Comparison of ENCODE assay signal across 17 mouse cellular contexts in the genomic region with DNA sequence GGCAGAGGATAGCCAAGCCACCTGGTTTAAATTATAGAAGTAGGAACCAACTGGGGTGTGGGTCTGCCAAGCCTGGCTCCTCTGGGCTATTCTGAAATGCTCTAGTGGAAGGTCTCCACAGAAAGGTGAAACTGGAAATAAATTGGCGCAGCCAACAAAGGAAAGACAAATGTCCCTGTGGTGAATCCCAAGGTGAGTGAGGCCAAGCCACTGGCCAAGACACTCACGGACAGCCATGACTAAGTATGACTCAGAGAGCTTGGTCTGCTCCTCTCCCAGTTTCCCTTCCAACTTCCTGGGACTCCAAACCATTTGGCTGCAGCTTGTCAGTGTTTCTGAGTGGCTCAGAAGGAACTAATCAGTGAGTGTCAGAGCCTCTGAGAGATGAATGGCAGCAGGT.
DNase-seq lines count a peak whose midpoint lies in the region; ATAC-seq and TF ChIP-seq lines count a peak whose summit lies in the region.
"Had no signal": no experiment of that assay in that cellular context is flagged by ENCODE, and none has a peak within 500 bp of the region (broad histone marks: within the 10 kb centered on the region; RNA-seq: fewer than 3 reads in every experiment).

No protein-coding gene starts in this region.

- H3K36me3 ChIP-seq in hindbrain, embryonic 13.5 days: no peaks in the 10 kb centered on the region
- no peaks in the 10 kb centered on the region for H3K36me3 ChIP-seq in hindbrain, embryonic 10.5 days
- no peaks in the 10 kb centered on the region for H3K36me3 ChIP-seq in myocyte (ENCODE audit: control insufficient read depth, insufficient read depth)
- H3K36me3 ChIP-seq: G1E; heart, embryonic 12.5 days; limb, embryonic 12.5 days; midbrain, embryonic 12.5 days; neural tube, embryonic 12.5 days had no signal

- no peak for ATAC-seq in hindbrain, embryonic 13.5 days (ENCODE audit: low FRiP score)
- ATAC-seq: intestine, postnatal 0 days had no signal

- TF ChIP-seq POLR2A in myocyte (IDR thresholded peaks at IDR 0.05; ENCODE audit: insufficient read length, low read depth): no peak

- H3K79me2 ChIP-seq in myocyte (ENCODE audit: control insufficient read depth, insufficient read depth): no peaks in the 10 kb centered on the region

- intact Hi-C loops in heart, postnatal 10 days (cut with DNase I): no loop called here

- H3ac ChIP-seq in myocyte (ENCODE audit: control insufficient read depth, insufficient read length): no peak overlapping the region

- 0 out of 2 replicates have a peak overlapping the region, but pooled peaks have one; percentile 4 for H3K27ac ChIP-seq in hindbrain, embryonic 13.5 days
- no peak overlapping the region for H3K27ac ChIP-seq in hindbrain, embryonic 10.5 days
- H3K27ac ChIP-seq: limb, embryonic 12.5 days; midbrain, embryonic 12.5 days; neural tube, embryonic 12.5 days had no signal

- no peak overlapping the region for H3K4me3 ChIP-seq in hindbrain, embryonic 13.5 days
- no peak overlapping the region for H3K4me3 ChIP-seq in hindbrain, embryonic 10.5 days
- H3K4me3 ChIP-seq in myocyte: no peak overlapping the region
- H3K4me3 ChIP-seq: heart, embryonic 12.5 days; limb, embryonic 12.5 days; midbrain, embryonic 12.5 days; neural tube, embryonic 12.5 days had no signal

- H3K9me3 ChIP-seq in hindbrain, embryonic 13.5 days: no peaks in the 10 kb centered on the region
- no peaks in the 10 kb centered on the region for H3K9me3 ChIP-seq in hindbrain, embryonic 10.5 days
- H3K9me3 ChIP-seq: heart, embryonic 12.5 days; limb, embryonic 12.5 days; midbrain, embryonic 12.5 days; neural tube, embryonic 12.5 days had no signal

- DNase-seq in cerebellum, adult 8-10 months: peak; percentile 34
- DNase-seq in cerebellum, adult 9-11 months: no peak
- DNase-seq in hindbrain, embryonic 10.5 days (ENCODE audit: low spot score): no peak
- peak; percentile 24 for DNase-seq in adipocyte (ENCODE audit: low spot score)
- DNase-seq in lung, adult 18-20 months: no peak
- DNase-seq in heart, postnatal 10 days: no peak
- DNase-seq: gastrocnemius, postnatal 14 days; kidney, postnatal 14 days; lung, postnatal 36 days had no signal

- H3K9ac ChIP-seq in hindbrain, embryonic 13.5 days: no peak overlapping the region
- H3K9ac ChIP-seq: heart, embryonic 12.5 days; limb, embryonic 12.5 days; midbrain, embryonic 12.5 days; neural tube, embryonic 12.5 days had no signal

- no peak overlapping the region for H3K4me2 ChIP-seq in hindbrain, embryonic 13.5 days
- peak overlapping the region; percentile 26 for H3K4me2 ChIP-seq in myocyte (ENCODE audit: low read depth)
- H3K4me2 ChIP-seq: heart, embryonic 12.5 days; limb, embryonic 12.5 days; midbrain, embryonic 12.5 days; neural tube, embryonic 12.5 days had no signal

- peaks cover 28% of the 10 kb centered on the region for H3K4me1 ChIP-seq in hindbrain, embryonic 13.5 days (replicated peaks)
- no peaks in the 10 kb centered on the region for H3K4me1 ChIP-seq in hindbrain, embryonic 10.5 days (replicated peaks)
- H3K4me1 ChIP-seq: midbrain, embryonic 12.5 days had no signal

- H3K27me3 ChIP-seq in hindbrain, embryonic 13.5 days: no peaks in the 10 kb centered on the region
- no peaks in the 10 kb centered on the region for H3K27me3 ChIP-seq in hindbrain, embryonic 10.5 days (ENCODE audit: insufficient read depth, poor library complexity, severe bottlenecking)
- H3K27me3 ChIP-seq in myocyte (ENCODE audit: control insufficient read depth, insufficient read depth, insufficient read length): no peaks in the 10 kb centered on the region
- H3K27me3 ChIP-seq: heart, embryonic 12.5 days; limb, embryonic 12.5 days; midbrain, embryonic 12.5 days; neural tube, embryonic 12.5 days had no signal

- whole genome bisulfite sequencing in hindbrain, embryonic 13.5 days: 75% methylated on average over 2 of the region's 2 CpGs
- 78% methylated on average over 2 of the region's 2 CpGs for WGBS in hindbrain, embryonic 10.5 days

TF ChIP-seq in myocyte, 11 proteins besides CTCF, POLR2A, EP300 and RAD21:
- no peak for TF ChIP-seq TCF12 (IDR thresholded peaks at IDR 0.05; ENCODE audit: insufficient read depth, poor library complexity, severe bottlenecking)
- no peak for TF ChIP-seq POLR2AphosphoS2 (IDR thresholded peaks at IDR 0.05; ENCODE audit: insufficient read length, low read depth)
- no peak for TF ChIP-seq MAX (IDR thresholded peaks at IDR 0.05; ENCODE audit: low read depth)
- no peak for TF ChIP-seq TCF3 (IDR thresholded peaks at IDR 0.05; ENCODE audit: insufficient read length, low read depth)
- TF ChIP-seq SRF (IDR thresholded peaks at IDR 0.05; ENCODE audit: control insufficient read depth, insufficient read length, low read depth): no peak
- no peak for TF ChIP-seq CEBPB (IDR thresholded peaks at IDR 0.05; ENCODE audit: insufficient read depth, poor library complexity, severe bottlenecking)
- no peak for TF ChIP-seq MYOG (IDR thresholded peaks at IDR 0.05; ENCODE audit: control insufficient read depth in 1 of 3, insufficient read depth in 1 of 3, insufficient read length in 2 of 3, low read depth in 2 of 3)
- no peak for TF ChIP-seq USF1 (IDR thresholded peaks at IDR 0.05; ENCODE audit: low read depth)
- TF ChIP-seq E2F4 (IDR thresholded peaks at IDR 0.05; ENCODE audit: insufficient read depth): no peak

Comparison
In these comparisons a context has a peak if more than half of its experiments do, and no peak if none do; other contexts are left out.
1. DNase-seq: peak in cerebellum, adult 8-10 months (single experiment) and adipocyte (single experiment); none in cerebellum, adult 9-11 months (single experiment), hindbrain, embryonic 10.5 days (single experiment), lung, adult 18-20 months (0 of 2) and heart, postnatal 10 days (0 of 2).